Comparison of ENCODE assay signal across 1 mouse cellular context in genomic region chr13:21173072-21173471, GRCm38 (mm10).
TF ChIP-seq lines count a peak whose summit lies in the region.

No protein-coding gene starts in this region.

TF ChIP-seq in CH12.LX, 34 proteins besides CTCF, POLR2A, EP300 and RAD21:
- TF ChIP-seq KAT2A (IDR thresholded peaks at IDR 0.05; ENCODE audit: insufficient replicate concordance, low read length) (no peak), ZMIZ1 (IDR thresholded peaks at IDR 0.05; ENCODE audit: low read depth, low read length) (no peak), CHD2 (IDR thresholded peaks at IDR 0.05; ENCODE audit: low read length) (no peak), HCFC1 (IDR thresholded peaks at IDR 0.05; ENCODE audit: low read depth, low read length) (0 out of 2 replicates have a peak, but pooled peaks have one; percentile 13), ZKSCAN1 (IDR thresholded peaks at IDR 0.05; ENCODE audit: borderline replicate concordance, low read depth, low read length) (no peak), ZNF384 (IDR thresholded peaks at IDR 0.05; ENCODE audit: low read depth, low read length) (no peak), MYC (IDR thresholded peaks at IDR 0.05; ENCODE audit: low read depth, low read length) (peak; percentile 50; the same call in 1 of the 2 replicates), E2F4 (IDR thresholded peaks at IDR 0.05; ENCODE audit: insufficient replicate concordance, low read depth, low read length) (no peak), CHD1 (IDR thresholded peaks at IDR 0.05; ENCODE audit: low read depth, low read length) (0 out of 2 replicates have a peak, but pooled peaks have one; percentile 48), NRF1 (IDR thresholded peaks at IDR 0.05; ENCODE audit: low read depth, low read length) (no peak), USF1 (IDR thresholded peaks at IDR 0.05; ENCODE audit: low read depth, low read length) (no peak), RCOR1 (conservative IDR thresholded peaks at IDR 0.05; ENCODE audit: low read depth, low read length) (0 out of 2 replicates have a peak, but pooled peaks have one; percentile 59), MAX (IDR thresholded peaks at IDR 0.05; ENCODE audit: low read length) (no peak), IRF4 (IDR thresholded peaks at IDR 0.05; ENCODE audit: low read depth, low read length) (peak; percentile 38; the same call in 1 of the 2 replicates)
